Mouse (Mus musculus): ENCODE data around the gene Creb5.

Gene Creb5

DNA sequence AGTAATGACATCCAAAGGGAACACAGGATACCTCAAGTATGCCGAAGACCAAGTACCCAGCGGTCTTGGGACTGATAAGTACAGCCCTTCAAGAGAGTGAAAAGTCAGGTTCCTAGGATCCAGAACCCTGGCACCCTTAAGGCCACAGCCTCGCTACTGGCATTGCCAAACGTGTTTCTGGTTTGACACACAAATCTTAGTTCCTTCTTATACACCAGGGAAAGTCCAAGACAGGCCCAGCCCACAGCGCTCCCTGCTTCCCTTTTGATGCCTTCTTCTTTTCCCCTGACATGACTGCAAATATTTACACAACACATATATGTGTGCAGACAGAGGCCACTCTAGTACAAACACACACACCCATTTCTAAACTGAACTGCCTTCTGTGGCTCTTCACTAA is 423.5 kb downstream of the Creb5 start:
- DNase-seq, result no peak

DNA sequence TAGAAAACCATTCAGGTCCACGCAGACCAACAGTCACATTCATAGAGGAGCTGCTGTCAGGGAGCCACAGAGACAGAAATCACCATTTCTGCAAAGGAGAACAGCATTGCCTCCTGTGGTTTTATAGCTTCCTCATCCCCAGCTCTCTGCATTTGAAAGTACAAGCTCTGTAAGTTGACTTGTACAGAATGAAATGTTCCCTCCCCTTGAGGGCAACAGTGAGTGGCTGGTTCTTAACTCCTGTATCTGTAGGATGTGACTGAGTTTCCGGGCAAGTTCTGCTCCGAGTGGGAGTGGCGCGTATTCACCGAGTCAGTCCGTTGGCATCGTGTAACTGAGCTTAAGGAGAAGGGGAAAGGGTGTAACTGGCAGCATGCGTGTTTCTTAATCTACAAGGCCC is 426.1 kb downstream of the Creb5 start:
- DNase-seq, result peak; percentile 5

- no peak for DNase-seq
These were observed 427.8 kb downstream of the Creb5 start for GRCm38 (mm10) chr6:53714908-53715321.

- DNase-seq, result no peak
These were observed 428.9 kb downstream of the Creb5 start for GRCm38 (mm10) chr6:53716013-53716412.

DNA sequence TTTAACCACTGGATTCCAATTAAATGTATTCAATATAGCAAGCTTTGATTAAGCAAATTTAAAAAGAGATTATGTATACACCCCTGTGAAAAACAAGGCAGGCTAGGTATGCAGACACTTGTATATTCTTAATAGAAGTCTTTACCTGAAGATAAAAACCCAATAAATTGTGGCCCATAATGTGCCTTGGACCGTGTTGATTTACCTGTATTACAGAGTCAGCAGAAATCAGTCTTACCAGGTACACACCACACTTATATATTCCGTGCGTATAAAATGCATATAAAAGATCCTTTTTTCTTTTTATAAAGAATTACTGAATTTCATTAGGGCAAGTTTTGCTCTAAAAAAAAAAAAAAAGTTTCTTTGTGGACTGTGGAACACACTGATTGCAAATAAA is 432.9 kb downstream of the Creb5 start:
- no peak for DNase-seq

DNA sequence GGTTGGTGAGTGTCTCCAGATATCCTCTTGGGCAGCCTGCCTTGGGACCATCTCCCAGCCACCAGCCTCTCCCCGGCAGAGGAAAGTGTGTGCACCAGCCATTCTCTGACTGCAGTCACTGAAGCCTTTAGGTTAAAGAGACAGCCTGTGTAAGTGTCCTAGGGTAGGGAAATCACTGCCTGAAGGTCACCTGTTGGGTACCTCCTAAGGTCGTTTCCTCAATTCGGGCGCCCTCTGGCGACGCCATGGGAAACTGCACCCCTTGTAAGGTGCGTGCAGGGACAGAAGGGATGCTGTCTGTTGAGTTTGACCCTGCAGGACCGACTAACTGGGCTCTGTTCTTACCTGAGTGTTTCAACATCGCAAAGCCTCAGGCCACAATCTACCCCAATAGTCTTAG is 434.5 kb downstream of the Creb5 start:
- peak; percentile 58 for DNase-seq

DNA sequence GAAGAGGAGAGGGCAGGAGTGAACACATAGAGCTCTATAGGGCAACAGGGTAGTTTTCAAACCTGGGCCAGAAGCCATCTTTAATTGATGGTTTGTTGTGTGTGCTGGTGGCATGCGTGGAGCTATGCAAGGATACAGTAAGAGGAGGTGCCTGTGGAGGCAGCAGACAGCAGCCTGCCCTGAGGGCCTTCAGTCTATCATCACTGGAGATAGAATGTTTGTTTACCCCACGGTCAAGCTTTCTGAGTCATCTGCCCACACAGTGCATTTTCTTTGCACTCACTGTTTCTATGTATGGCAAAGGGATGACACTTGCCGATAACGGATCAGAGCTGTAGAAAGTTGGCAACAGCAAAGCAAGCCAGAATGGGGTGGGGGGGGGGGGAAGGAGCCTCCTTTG is 435.6 kb downstream of the Creb5 start:
- no peak for DNase-seq

- no peak for DNase-seq
These were observed 443.4 kb downstream of the Creb5 start for GRCm38 (mm10) chr6:53730487-53730886.

- DNase-seq, result no peak
These were observed 444.0 kb downstream of the Creb5 start for GRCm38 (mm10) chr6:53730996-53731485.

GRCm38 (mm10) chr6:53733546-53733945 is 446.5 kb downstream of the Creb5 start:
- no peak for DNase-seq

- DNase-seq, result no peak
These were observed 446.9 kb downstream of the Creb5 start for GRCm38 (mm10) chr6:53733999-53734398.

GRCm38 (mm10) chr6:53735696-53736095 is 448.6 kb downstream of the Creb5 start:
- DNase-seq, result no peak

GRCm38 (mm10) chr6:53738206-53738605 is 451.1 kb downstream of the Creb5 start:
- DNase-seq, result no peak

- DNase-seq, result no peak
These were observed 454.2 kb downstream of the Creb5 start for GRCm38 (mm10) chr6:53741222-53741621.

All from thymus, postnatal 25 days (tissue).